Mouse (Mus musculus): ENCODE measurements around the gene Sars2. TPM values are rescaled to one million over a fixed set of nuclear protein-coding genes. Genes with fewer than 3 reads are reported as not detected.
"Not testable (repeated sequence)": the region's sequence is repeated elsewhere in the genome, so short reads cannot be mapped to it uniquely, and the experiment has no call there.

Sars2 gene
- total RNA-seq (2015; ENCODE audit: low replicate concordance) = 0.84 TPM in 1 of 2 replicates, not detected in the other
- total RNA-seq (2017; ENCODE audit: low replicate concordance) = 1.8 and 4.3 TPM in 2 replicates

GRCm38 (mm10) chr7:28741709-28742438 lies at the start of gene Sars2, which contains the start of gene Mrps12:
Gene Sars2, plus strand, starts transcription at chr7:28741992.
Gene Mrps12, minus strand, starts transcription at chr7:28741820.
- ATAC-seq (replicated peaks; ENCODE audit: low FRiP score, poor library complexity, severe bottlenecking) = peak; percentile 95

GRCm38 (mm10) chr7:28692545-28693320 lies 49.1 kb upstream of the Sars2 start, which contains the start of gene Fbxo27:
Gene Fbxo27, plus strand, starts transcription at chr7:28692849.
- no peak for ATAC-seq (replicated peaks; ENCODE audit: low FRiP score, poor library complexity, severe bottlenecking)

- no peak for ATAC-seq (replicated peaks; ENCODE audit: low FRiP score, poor library complexity, severe bottlenecking)
Observed at GRCm38 (mm10) chr7:28693321-28693966, 48.3 kb upstream of the Sars2 start.

GRCm38 (mm10) chr7:28694423-28694822 lies 47.4 kb upstream of the Sars2 start:
- ATAC-seq (replicated peaks; ENCODE audit: low FRiP score, poor library complexity, severe bottlenecking) = no peak

GRCm38 (mm10) chr7:28694966-28695511 lies 46.8 kb upstream of the Sars2 start:
- ATAC-seq (replicated peaks; ENCODE audit: low FRiP score, poor library complexity, severe bottlenecking) = no peak

GRCm38 (mm10) chr7:28697277-28697676 lies 44.5 kb upstream of the Sars2 start:
- no peak for ATAC-seq (replicated peaks; ENCODE audit: low FRiP score, poor library complexity, severe bottlenecking)

GRCm38 (mm10) chr7:28700269-28700668 lies 41.5 kb upstream of the Sars2 start:
- no peak for ATAC-seq (replicated peaks; ENCODE audit: low FRiP score, poor library complexity, severe bottlenecking)

GRCm38 (mm10) chr7:28701306-28701705 lies 40.5 kb upstream of the Sars2 start:
- not testable (repeated sequence) for ATAC-seq (replicated peaks; ENCODE audit: low FRiP score, poor library complexity, severe bottlenecking)

GRCm38 (mm10) chr7:28702601-28703143 lies 39.1 kb upstream of the Sars2 start:
- ATAC-seq (replicated peaks; ENCODE audit: low FRiP score, poor library complexity, severe bottlenecking) = no peak

GRCm38 (mm10) chr7:28709454-28709853 lies 32.3 kb upstream of the Sars2 start:
- no peak for ATAC-seq (replicated peaks; ENCODE audit: low FRiP score, poor library complexity, severe bottlenecking)

GRCm38 (mm10) chr7:28710962-28711361 lies 30.8 kb upstream of the Sars2 start:
- ATAC-seq (replicated peaks; ENCODE audit: low FRiP score, poor library complexity, severe bottlenecking) = no peak

- no peak for ATAC-seq (replicated peaks; ENCODE audit: low FRiP score, poor library complexity, severe bottlenecking)
Observed at GRCm38 (mm10) chr7:28714667-28715066, 27.1 kb upstream of the Sars2 start.

GRCm38 (mm10) chr7:28715598-28715997 lies 26.2 kb upstream of the Sars2 start:
- ATAC-seq (replicated peaks; ENCODE audit: low FRiP score, poor library complexity, severe bottlenecking) = no peak

- ATAC-seq (replicated peaks; ENCODE audit: low FRiP score, poor library complexity, severe bottlenecking) = no peak
Observed at GRCm38 (mm10) chr7:28716590-28717281, 25.1 kb upstream of the Sars2 start, which contains the start of gene Fbxo17. Gene Fbxo17, plus strand, starts transcription at chr7:28716804.

GRCm38 (mm10) chr7:28717726-28718125 lies 24.1 kb upstream of the Sars2 start:
- ATAC-seq (replicated peaks; ENCODE audit: low FRiP score, poor library complexity, severe bottlenecking) = no peak

- ATAC-seq (replicated peaks; ENCODE audit: low FRiP score, poor library complexity, severe bottlenecking) = no peak
Observed at GRCm38 (mm10) chr7:28719159-28719558, 22.6 kb upstream of the Sars2 start.

GRCm38 (mm10) chr7:28719650-28720049 lies 22.1 kb upstream of the Sars2 start:
- no peak for ATAC-seq (replicated peaks; ENCODE audit: low FRiP score, poor library complexity, severe bottlenecking)

- ATAC-seq (replicated peaks; ENCODE audit: low FRiP score, poor library complexity, severe bottlenecking) = no peak
Observed at GRCm38 (mm10) chr7:28720753-28721537, 20.8 kb upstream of the Sars2 start.
